Mouse (Mus musculus) heart, postnatal 14 days (tissue): ENCODE results near the gene Hist1h1t. TPM values are rescaled to one million over a fixed set of nuclear protein-coding genes. Genes with fewer than 3 reads are reported as not detected.
"Not testable (repeated sequence)": the region's sequence is repeated elsewhere in the genome, so short reads cannot be mapped to it uniquely, and the experiment has no call there.

Experiments
- DNase-seq, 2 experiments: peaks; one replicate each; pipeline ENCODE4 v3.0.0; 2021 to 2022
- intact Hi-C: fragments of 180-260 bp; cut with DNase I; formaldehyde crosslinking; loops from one replicate; pipeline ENCODE4 v1.15.1; 2025
- total RNA-seq, 2 experiments: library from RNA; stranded (reverse); gene quantifications; 2 replicates each; pipeline ENCODE4 v1.2.3; 2021

The Hist1h1t gene
- total RNA-seq, 2 experiments from 2014 or later, result 0.31 to 0.32 TPM

GRCm38 (mm10) chr13:23697491-23698299, 2.1 kb downstream of the Hist1h1t start:
- peak; percentile 57 to 68 for DNase-seq
- intact Hi-C loops, result loop anchor here (5.0 kb wide), 3 partner anchors 75 to 155 kb away; partner anchors contain the start of genes Hist1h1e, Hist1h2be, Hist1h2bh and Hist1h3f

DNA sequence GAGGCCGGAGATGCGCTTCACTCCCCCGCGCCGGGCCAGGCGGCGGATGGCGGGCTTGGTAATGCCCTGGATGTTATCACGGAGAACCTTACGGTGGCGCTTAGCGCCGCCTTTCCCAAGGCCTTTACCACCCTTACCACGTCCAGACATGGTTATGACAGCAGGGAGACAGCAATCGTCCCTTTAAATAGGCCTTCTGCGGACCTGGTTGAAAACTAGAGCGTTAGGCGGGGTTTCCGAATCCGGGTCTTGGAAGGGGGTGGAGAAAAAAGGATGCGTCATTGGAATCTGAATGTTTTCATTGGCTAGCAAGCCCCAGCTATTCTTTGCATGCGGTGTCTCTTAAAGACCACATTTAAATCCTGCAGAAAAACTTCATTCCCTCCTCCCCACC, 2.7 kb downstream of the Hist1h1t start, which contains the start of gene Hist1h4c:
TSS of gene Hist1h4c (minus strand) at position 155 of the 394 bp plus-strand sequence.
- intact Hi-C loops, result loop anchor here (5.0 kb wide), 3 partner anchors 76 to 156 kb away; partner anchors contain the start of genes Hist1h1e, Hist1h2be, Hist1h2bh and Hist1h3f
- peak; percentile 96 to 100 for DNase-seq

DNA sequence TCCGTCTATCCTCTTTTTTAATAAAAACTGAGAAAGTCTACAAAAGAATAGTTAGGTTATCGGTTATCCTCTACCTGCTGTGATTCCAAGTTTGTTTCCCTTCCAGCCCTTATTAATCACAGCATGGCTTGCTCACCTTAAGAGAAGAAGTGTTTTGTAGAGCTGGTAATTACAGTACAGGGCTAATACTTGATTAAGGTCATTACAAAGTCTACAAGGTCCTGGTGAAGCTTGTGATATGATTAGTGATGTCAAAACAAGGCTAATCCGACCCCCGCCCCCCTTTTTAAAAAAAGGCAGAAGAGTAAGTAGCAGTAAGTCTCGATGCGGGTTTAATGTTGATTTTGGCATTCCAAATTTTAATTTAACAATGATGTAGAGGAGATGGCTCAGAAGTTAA, 3.4 kb downstream of the Hist1h1t start:
- intact Hi-C loops, result loop anchor here (5.0 kb wide), 3 partner anchors 77 to 157 kb away; partner anchors contain the start of genes Hist1h1e, Hist1h2be, Hist1h2bh and Hist1h3f

DNA sequence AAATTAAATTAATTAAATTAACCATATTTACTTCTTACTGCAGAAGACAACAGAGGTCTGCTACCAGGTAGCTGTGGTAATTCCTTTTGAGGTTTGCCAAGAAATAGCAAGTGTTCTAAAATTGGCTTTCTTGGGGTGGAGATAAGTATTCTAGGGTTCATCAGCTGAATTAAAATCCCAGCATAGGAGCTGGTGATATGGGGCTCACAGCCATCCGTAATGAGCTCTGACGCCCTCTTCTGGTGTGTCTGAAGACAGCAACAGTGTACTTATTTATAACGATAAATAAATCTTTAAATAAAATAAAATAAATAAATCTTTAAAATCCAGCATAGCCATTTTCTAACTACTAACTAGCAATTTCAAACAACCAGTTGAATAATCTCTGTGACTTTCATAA, 4.2 kb downstream of the Hist1h1t start:
- intact Hi-C loops, result loop anchor here (5.0 kb wide), 3 partner anchors 77 to 157 kb away; partner anchors contain the start of genes Hist1h1e, Hist1h2be, Hist1h2bh and Hist1h3f
- DNase-seq, result no peak

More for the DNA sequence above, 3.4 kb downstream of the Hist1h1t start:
- no peak for DNase-seq

DNA sequence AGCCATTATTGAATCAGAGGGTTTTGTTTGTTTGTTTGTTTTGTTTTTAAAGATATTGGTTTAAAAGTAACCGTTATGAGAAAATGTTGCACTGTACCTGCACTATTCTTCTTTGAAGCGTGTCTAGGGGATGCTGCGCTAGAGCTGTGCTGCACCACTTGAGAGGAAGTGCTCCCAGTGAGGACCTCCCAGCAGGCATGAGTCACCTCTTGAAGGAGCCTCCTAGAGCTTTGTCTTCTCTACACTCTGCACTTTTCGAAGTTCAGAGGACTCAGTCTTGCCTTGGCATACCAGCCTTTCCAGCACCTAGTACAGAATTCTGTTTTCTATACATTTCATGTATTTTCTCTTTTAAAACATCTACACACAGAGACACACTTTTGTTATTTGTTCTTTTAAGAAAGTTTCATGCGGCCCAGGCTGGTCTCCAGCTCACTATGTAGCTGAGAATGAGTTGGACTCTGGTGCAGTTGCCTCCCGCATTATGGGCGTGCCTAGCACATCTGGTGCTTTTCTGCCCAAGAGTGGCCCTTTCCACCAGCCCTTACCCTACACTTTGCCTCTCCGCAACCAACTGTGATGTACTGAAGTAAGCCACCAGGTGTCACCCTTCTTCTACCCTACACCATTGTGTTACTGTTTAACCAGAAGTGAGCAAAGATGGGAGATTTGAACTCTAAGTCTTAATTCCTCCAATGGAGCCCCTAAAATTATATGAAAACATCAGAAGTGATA, 5.3 kb downstream of the Hist1h1t start:
- intact Hi-C loops, result loop anchor here (1.0 kb wide), 1 partner anchor 31 kb away; no protein-coding TSS in a partner anchor
- DNase-seq, result peak; percentile 59 to 80

DNA sequence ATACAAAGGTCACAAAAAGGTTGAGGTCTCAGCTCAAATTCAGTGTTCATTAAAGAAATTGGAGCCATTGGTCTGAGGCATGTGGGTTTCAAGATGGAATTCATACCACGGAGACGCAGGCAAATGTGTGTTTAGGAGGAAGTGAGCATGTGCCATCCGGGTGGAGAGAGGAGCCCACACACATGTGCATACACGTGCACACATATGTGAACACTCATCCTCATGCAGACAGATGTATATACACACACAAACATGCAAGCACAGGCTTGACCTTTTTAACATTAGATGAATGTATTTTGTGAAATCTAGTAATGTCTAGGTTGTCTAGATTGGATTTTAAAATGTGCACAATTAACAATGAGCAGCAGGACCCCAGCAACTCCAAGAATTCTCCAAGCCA, 6.6 kb downstream of the Hist1h1t start:
- intact Hi-C loops, result no loop called here
- DNase-seq, result no peak

GRCm38 (mm10) chr13:23702801-23703200, 7.2 kb downstream of the Hist1h1t start:
- DNase-seq, intact Hi-C loops: not testable (repeated sequence)

GRCm38 (mm10) chr13:23705751-23706356, 10.2 kb downstream of the Hist1h1t start:
- intact Hi-C loops, result no loop called here
- DNase-seq, result no peak

DNA sequence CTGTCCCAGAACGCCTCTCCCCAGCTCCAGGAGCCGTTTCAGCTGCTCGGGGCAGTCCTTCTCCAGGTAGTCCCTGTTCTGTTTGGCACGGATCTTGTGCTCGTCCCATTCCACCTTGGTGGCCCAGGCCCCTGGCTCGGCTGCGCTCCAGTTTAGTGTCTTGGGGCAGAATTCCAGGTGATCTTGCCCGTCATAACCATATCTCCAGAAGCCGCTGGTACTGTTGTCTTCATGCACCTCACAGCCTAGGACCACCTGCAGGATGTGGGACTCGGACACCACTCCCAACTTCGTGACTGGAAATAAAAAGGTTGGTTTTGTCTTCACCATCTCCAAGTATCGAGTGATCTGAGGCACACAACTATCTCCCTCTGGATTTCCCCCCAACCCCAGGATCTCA, 11.2 kb downstream of the Hist1h1t start:
- intact Hi-C loops, result no loop called here
- DNase-seq, result no peak

DNA sequence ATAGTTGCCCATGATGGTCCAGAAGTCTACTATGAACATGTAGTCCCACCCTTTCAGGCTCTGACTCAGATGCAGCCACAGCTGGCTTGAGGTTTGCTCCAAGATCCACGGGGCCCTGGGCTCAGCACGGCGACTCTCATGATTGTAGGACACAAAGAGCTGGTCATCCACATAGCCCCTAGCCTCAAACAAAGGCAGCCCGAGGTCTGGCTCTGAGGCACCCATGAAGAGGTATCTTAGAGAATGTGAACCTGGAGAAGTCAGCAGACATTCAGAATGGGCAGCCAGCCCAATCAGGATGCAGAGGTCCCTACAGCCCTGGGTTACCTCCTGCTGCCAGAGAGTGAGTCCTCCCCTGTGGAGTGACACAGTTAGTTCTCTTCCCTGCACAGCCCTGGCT, 12.4 kb downstream of the Hist1h1t start:
- DNase-seq, result no peak
- intact Hi-C loops, result no loop called here

GRCm38 (mm10) chr13:23708654-23709053, 13.0 kb downstream of the Hist1h1t start:
- intact Hi-C loops, result no loop called here
- DNase-seq, result no peak

DNA sequence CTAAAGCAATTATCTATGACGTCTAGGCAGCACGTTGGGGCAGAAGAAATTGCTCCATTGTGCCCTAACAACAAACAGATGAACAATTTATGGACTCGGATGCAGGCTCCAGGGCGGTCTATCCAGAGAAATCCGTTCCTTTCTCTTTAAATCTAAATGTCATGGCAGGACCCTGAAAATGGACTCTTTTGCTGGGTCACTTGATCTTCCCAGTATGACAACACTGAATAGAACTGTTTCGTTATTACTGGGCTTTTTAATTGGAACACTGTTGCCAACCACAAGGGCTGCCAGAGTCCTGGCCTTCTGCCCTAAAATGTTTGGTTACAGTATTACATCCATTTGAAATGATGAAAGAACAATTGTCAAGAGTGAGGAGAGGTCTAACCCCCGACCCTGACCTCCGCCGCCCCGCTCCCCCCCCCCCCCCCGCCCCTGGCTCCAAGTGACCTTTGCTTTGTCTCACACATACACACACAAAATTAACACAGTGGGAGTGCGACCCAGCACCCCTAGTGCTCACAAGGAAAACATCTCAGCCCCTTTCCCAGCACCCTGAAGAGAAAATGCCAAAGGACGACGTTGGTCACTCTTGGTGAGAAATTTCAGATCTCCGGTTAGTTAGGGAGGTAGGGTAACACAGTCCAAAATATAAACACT, 14.2 kb downstream of the Hist1h1t start:
- DNase-seq, result peak in 1 of 2 experiments; percentile 29
- intact Hi-C loops, result no loop called here

DNA sequence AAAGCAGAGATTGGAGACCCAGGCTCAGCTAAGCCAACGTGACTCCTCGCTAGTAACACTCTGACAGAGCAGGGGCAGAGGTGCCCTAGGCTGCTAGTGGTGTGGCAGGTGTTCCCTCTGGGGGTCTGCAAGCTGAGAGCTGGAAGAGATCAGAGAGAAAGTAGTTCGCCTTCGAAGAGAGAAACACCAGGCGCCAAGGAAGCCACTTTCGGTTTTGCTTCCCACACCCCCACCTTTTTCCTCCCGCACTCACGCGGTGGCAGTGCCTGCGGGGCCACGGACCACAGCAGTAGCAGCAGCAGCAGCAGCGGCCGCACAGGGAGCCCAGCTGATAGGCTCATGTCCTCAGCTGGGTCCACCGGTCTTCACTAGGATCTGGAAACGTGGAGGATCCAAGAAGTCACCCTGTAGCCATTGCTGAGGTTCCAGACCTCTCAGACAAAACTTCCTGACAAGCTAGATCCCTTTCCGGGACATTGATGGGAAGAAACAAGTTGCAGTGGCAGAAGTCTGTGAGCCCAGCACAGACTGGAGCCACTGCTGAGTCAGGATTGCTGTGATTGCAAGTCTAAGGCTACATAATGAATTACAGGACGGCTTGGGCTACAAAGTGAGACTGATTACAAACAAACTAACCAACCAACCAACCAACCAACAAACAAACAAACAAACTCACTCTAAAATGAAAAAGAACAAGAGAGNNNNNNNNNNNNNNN, 14.9 kb downstream of the Hist1h1t start, which contains the start of gene Hfe:
TSS of gene Hfe (minus strand) at position 481 of the 716 bp plus-strand sequence.
- DNase-seq, result peak; percentile 57 to 65
- intact Hi-C loops, result no loop called here

- no peak for DNase-seq
- intact Hi-C loops, result no loop called here
Measured at GRCm38 (mm10) chr13:23716261-23717042, 20.8 kb downstream of the Hist1h1t start.

- no peak for DNase-seq
- intact Hi-C loops, result no loop called here
Measured at GRCm38 (mm10) chr13:23717176-23717575, 21.6 kb downstream of the Hist1h1t start.

DNA sequence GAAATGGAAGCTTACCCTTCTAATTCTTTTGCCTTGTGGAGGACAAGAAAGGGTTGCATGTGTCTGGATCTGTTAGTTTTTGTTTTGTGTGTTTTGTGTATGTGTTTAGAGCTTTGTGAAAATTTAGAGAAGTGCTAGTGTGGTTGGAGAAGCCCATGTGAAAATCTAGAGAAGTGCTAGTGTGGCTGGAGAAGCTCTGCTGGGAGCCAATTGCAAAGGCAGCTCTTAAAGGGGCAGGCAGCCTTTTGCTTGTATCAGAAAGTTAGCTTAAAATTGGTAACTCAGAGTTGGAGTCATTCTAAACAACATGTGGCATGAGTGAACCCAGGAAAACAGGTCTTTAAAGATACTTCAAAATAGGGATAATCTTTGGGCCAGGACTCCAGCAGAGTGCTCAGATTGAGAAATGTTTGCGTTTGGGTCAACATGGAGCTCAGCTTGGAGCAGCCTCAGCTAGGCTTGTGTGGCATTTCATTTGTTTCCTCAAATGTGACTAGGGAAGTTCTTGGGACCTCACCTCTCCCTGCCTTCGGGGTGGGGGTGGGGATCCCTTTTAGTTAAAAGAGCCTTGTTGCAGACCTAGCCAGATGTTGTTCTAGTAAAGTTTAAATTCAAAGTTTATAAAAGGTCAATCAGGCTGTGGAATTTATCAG, 22.1 kb downstream of the Hist1h1t start:
- intact Hi-C loops, DNase-seq: not testable (repeated sequence)

GRCm38 (mm10) chr13:23724239-23724638, 28.6 kb downstream of the Hist1h1t start:
- intact Hi-C loops, result no loop called here
- DNase-seq, result no peak

DNA sequence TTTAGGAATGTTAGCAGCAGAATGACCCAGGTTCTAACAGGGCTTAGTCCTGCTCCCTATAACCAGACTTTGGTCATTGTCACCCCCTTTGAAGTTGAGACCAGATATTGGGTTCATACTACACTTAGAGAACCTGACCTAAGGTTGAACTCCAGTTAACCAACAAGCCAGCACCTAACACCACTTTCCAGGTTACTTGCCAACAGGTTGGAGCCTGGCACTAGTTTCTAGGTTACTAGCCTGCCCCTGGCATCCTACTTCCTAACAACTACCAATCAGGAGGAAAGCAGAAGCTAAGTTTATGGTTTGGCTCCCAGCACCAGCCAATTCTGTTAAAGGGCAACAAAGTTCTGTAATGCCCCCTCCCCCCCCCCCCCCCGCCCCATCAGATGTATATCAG, 29.6 kb downstream of the Hist1h1t start:
- intact Hi-C loops, result no loop called here
- no peak for DNase-seq
